In the genomic region with DNA sequence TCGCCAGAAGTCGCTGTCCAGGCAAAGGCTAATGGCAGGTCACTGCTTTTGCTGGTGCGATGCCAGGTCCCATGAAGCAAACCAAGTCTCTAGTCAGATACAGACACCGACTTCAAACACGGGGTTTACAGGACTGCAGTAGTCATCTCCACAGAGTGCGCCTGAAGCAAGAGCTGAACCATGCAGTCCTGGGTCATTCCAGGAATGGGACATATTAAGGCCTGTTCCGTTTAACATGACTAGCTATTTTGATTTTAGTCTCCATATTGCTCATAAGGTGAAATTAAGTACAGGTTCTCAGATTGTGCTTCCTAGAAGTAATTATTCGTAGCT, we compare ENCODE assay signal across 8 mouse cellular contexts. TPM values are rescaled to one million over a fixed set of nuclear protein-coding genes. Genes with fewer than 3 reads are reported as not detected.
DNase-seq lines count a peak whose midpoint lies in the region; ATAC-seq lines count a peak whose summit lies in the region.

No protein-coding gene starts in this region.

- peak overlapping the region; percentile 98 for H3K9ac ChIP-seq in kidney, embryonic 16.5 days (replicated peaks; ENCODE audit: low read length)
- peak overlapping the region; percentile 62 for H3K9ac ChIP-seq in hindbrain, embryonic 16.5 days (ENCODE audit: low read depth, low read length)
- H3K9ac ChIP-seq in midbrain, embryonic 14.5 days (replicated peaks; ENCODE audit: low read length), result peak overlapping the region; percentile 92

- H3K4me2 ChIP-seq in kidney, embryonic 16.5 days (replicated peaks; ENCODE audit: low read depth, low read length), result peak overlapping the region; percentile 62
- H3K4me2 ChIP-seq in hindbrain, embryonic 16.5 days (ENCODE audit: low read length), result peak overlapping the region; percentile 62
- peak overlapping the region; percentile 77 for H3K4me2 ChIP-seq in midbrain, embryonic 14.5 days (ENCODE audit: low read length)

- H3K9me3 ChIP-seq in kidney, embryonic 16.5 days (ENCODE audit: low read length), result no peaks in the 10 kb centered on the region; the same call in 1 of the 2 replicates
- H3K9me3 ChIP-seq in hindbrain, embryonic 16.5 days (ENCODE audit: control insufficient read depth, low read length), result no peaks in the 10 kb centered on the region
- H3K9me3 ChIP-seq in midbrain, embryonic 14.5 days (ENCODE audit: control insufficient read depth, low read length), result no peaks in the 10 kb centered on the region

- peak overlapping the region; percentile 64 for H3K27ac ChIP-seq in kidney, embryonic 16.5 days (ENCODE audit: low read length)
- H3K27ac ChIP-seq in brown adipose tissue, adult 24 weeks (replicated peaks; ENCODE audit: low read depth, low read length), result peak overlapping the region; percentile 82
- peak overlapping the region; percentile 68; the same call in 1 of the 2 replicates for H3K27ac ChIP-seq in hindbrain, embryonic 16.5 days (ENCODE audit: low read depth, low read length)
- peak overlapping the region; percentile 97 for H3K27ac ChIP-seq in midbrain, embryonic 14.5 days (replicated peaks; ENCODE audit: low read depth, low read length)

- H3K36me3 ChIP-seq in kidney, embryonic 16.5 days (ENCODE audit: insufficient read depth, low read length), result peaks cover 6% of the 10 kb centered on the region; the same call in 1 of the 2 replicates
- 0 out of 2 replicates have a peak, but pooled peaks cover 2% of the 10 kb centered on the region for H3K36me3 ChIP-seq in hindbrain, embryonic 16.5 days (ENCODE audit: control insufficient read depth, insufficient read depth, low read length)
- no peaks in the 10 kb centered on the region for H3K36me3 ChIP-seq in midbrain, embryonic 14.5 days (ENCODE audit: control insufficient read depth, insufficient read depth, low read length)

- 32% methylated on average over 8 of the region's 8 CpGs for WGBS in kidney, embryonic 16.5 days
- WGBS in hindbrain, embryonic 16.5 days, result 36% methylated on average over 8 of the region's 8 CpGs
- 39% methylated on average over 8 of the region's 8 CpGs for WGBS in midbrain, embryonic 14.5 days

- peak; percentile 80; the same call in 1 of the 2 replicates for ATAC-seq in kidney, embryonic 16.5 days (ENCODE audit: low FRiP score, low TSS enrichment)
- peak; percentile 83; the same call in 1 of the 2 replicates for ATAC-seq in hindbrain, embryonic 16.5 days
- ATAC-seq in midbrain, embryonic 14.5 days (ENCODE audit: low FRiP score, low TSS enrichment), result peak; percentile 75; the same call in 1 of the 2 replicates

- H3K4me1 ChIP-seq in kidney, embryonic 16.5 days (ENCODE audit: insufficient read depth, low read length), result peaks cover 17% of the 10 kb centered on the region
- H3K4me1 ChIP-seq in brown adipose tissue, adult 24 weeks (ENCODE audit: control insufficient read depth, insufficient read depth, insufficient read length, low read length), result peaks cover 7% of the 10 kb centered on the region
- peaks cover 14% of the 10 kb centered on the region for H3K4me1 ChIP-seq in hindbrain, embryonic 16.5 days (ENCODE audit: control insufficient read depth, insufficient read depth, low read depth, low read length)
- H3K4me1 ChIP-seq in midbrain, embryonic 14.5 days (ENCODE audit: control insufficient read depth, insufficient read depth, low read length), result peaks cover 23% of the 10 kb centered on the region

- no peaks in the 10 kb centered on the region for H3K27me3 ChIP-seq in kidney, embryonic 16.5 days (ENCODE audit: insufficient read depth, low read length)
- H3K27me3 ChIP-seq in hindbrain, embryonic 16.5 days (replicated peaks; ENCODE audit: control insufficient read depth, insufficient read depth, low read length), result no peaks in the 10 kb centered on the region
- no peaks in the 10 kb centered on the region for H3K27me3 ChIP-seq in midbrain, embryonic 14.5 days (ENCODE audit: control insufficient read depth, insufficient read depth, low read length)

- H3K4me3 ChIP-seq in kidney, embryonic 16.5 days (ENCODE audit: low read length), result peak overlapping the region; percentile 88
- H3K4me3 ChIP-seq in brown adipose tissue, adult 24 weeks (ENCODE audit: insufficient read depth, low read depth, low read length), result peak overlapping the region; percentile 85
- H3K4me3 ChIP-seq in hindbrain, embryonic 16.5 days (ENCODE audit: low read length), result peak overlapping the region; percentile 75
- peak overlapping the region; percentile 53 for H3K4me3 ChIP-seq in midbrain, embryonic 14.5 days (replicated peaks; ENCODE audit: low read depth, low read length)

- no peak for DNase-seq in kidney, postnatal 25 days
- DNase-seq in midbrain, embryonic 14.5 days, result no peak
- DNase-seq in right cerebral cortex, postnatal 36 days (ENCODE audit: low spot score in 2 of 2), result no peak
- no peak for DNase-seq in thymus, adult 18-20 months
- no peak for DNase-seq in Muller cell, postnatal 12 days (ENCODE audit: inconsistent ontology term)

RNA-seq across cellular contexts. Expression of a gene that starts 0.4 kb away (rescaled TPM):
- polyA plus RNA-seq in kidney, embryonic 16.5 days (2015; fragmentation: Nextera tagmentation; extraction: Ambion mirVana), result 27.1 and 32.0 TPM in 2 replicates
- 19.6 and 20.7 TPM in 2 replicates for polyA plus RNA-seq in brown adipose tissue, adult 24 weeks (2012; ENCODE audit: insufficient read depth, insufficient read length, missing spikeins)
- polyA plus RNA-seq in hindbrain, embryonic 16.5 days (2015; fragmentation: Nextera tagmentation; extraction: Ambion mirVana), result 89.8 and 93.6 TPM in 2 replicates
- polyA plus RNA-seq in midbrain, embryonic 14.5 days (2014; fragmentation: Nextera tagmentation; extraction: Ambion mirVana), result 115 and 126 TPM in 2 replicates

RNA-seq across cellular contexts. Expression of a gene that starts 49.2 kb away (rescaled TPM):
- 21.5 and 21.6 TPM in 2 replicates for polyA plus RNA-seq in kidney, embryonic 16.5 days (2015; fragmentation: Nextera tagmentation; extraction: Ambion mirVana)
- 30.2 and 57.1 TPM in 2 replicates for polyA plus RNA-seq in brown adipose tissue, adult 24 weeks (2012; ENCODE audit: insufficient read depth, insufficient read length, missing spikeins)
- 7.6 and 8.0 TPM in 2 replicates for polyA plus RNA-seq in hindbrain, embryonic 16.5 days (2015; fragmentation: Nextera tagmentation; extraction: Ambion mirVana)
- 6.0 TPM in 2 replicates for polyA plus RNA-seq in midbrain, embryonic 14.5 days (2014; fragmentation: Nextera tagmentation; extraction: Ambion mirVana)

RNA-seq across cellular contexts. Expression of a gene that starts 58.9 kb away (rescaled TPM):
- not detected in 2 replicates for polyA plus RNA-seq in kidney, embryonic 16.5 days (2015; fragmentation: Nextera tagmentation; extraction: Ambion mirVana)
- not detected in 2 replicates for polyA plus RNA-seq in brown adipose tissue, adult 24 weeks (2012; ENCODE audit: insufficient read depth, insufficient read length, missing spikeins)
- polyA plus RNA-seq in hindbrain, embryonic 16.5 days (2015; fragmentation: Nextera tagmentation; extraction: Ambion mirVana), result not detected in 2 replicates
- not detected in 2 replicates for polyA plus RNA-seq in midbrain, embryonic 14.5 days (2014; fragmentation: Nextera tagmentation; extraction: Ambion mirVana)
